Comparison of ENCODE assay signal across 9 mouse cellular contexts in genomic region chr19:42290954-42291661, GRCm38 (mm10). TPM values are rescaled to one million over a fixed set of nuclear protein-coding genes. Genes with fewer than 3 reads are reported as not detected.
DNase-seq lines count a peak whose midpoint lies in the region; ATAC-seq and TF ChIP-seq lines count a peak whose summit lies in the region.
"Had no signal": no experiment of that assay in that cellular context is flagged by ENCODE, and none has a peak within 500 bp of the region (broad histone marks: within the 10 kb centered on the region; RNA-seq: fewer than 3 reads in every experiment).

No protein-coding gene starts in this region.

- TF ChIP-seq CTCF in layer of hippocampus, adult 2 months (conservative IDR thresholded peaks at IDR 0.05), result no peak

- peak; percentile 47 for ATAC-seq in forebrain, embryonic 15.5 days (replicated peaks)
- no peak for ATAC-seq in limb, embryonic 12.5 days (ENCODE audit: insufficient number of reproducible peaks, insufficient read depth, low FRiP score, low TSS enrichment, low read depth)

- no peak overlapping the region for H3K9ac ChIP-seq in forebrain, embryonic 15.5 days (replicated peaks)
- no peak overlapping the region for H3K9ac ChIP-seq in limb, embryonic 12.5 days (replicated peaks)
- H3K9ac ChIP-seq: lung, embryonic 14.5 days had no signal

- no peak overlapping the region for H3K4me2 ChIP-seq in forebrain, embryonic 15.5 days (replicated peaks)
- H3K4me2 ChIP-seq in limb, embryonic 12.5 days, result no peak overlapping the region; the same call in 1 of the 2 replicates
- H3K4me2 ChIP-seq: lung, embryonic 14.5 days had no signal

- H3K4me1 ChIP-seq in forebrain, embryonic 15.5 days, result peaks cover 33% of the 10 kb centered on the region
- H3K4me1 ChIP-seq in limb, embryonic 12.5 days (replicated peaks), result peaks cover 30% of the 10 kb centered on the region

- no peak overlapping the region for H3K4me3 ChIP-seq in layer of hippocampus, adult 2 months
- no peak overlapping the region for H3K4me3 ChIP-seq in forebrain, embryonic 15.5 days
- no peak overlapping the region for H3K4me3 ChIP-seq in limb, embryonic 12.5 days (replicated peaks)

- H3K27me3 ChIP-seq in forebrain, embryonic 15.5 days, result no peaks in the 10 kb centered on the region
- peaks cover 6% of the 10 kb centered on the region for H3K27me3 ChIP-seq in limb, embryonic 12.5 days

- DNase-seq in layer of hippocampus, adult 2 months (ENCODE audit: low spot score in 2 of 2), result peak in 1 of 2 experiments; percentile 37
- no peak for DNase-seq in layer of hippocampus, postnatal 10 days (ENCODE audit: low spot score in 2 of 2)
- peak; percentile 76 for DNase-seq in brain, adult 2 months (ENCODE audit: low read depth, low spot score)
- DNase-seq in spleen, postnatal 4 days (ENCODE audit: low spot score in 2 of 2), result no peak
- DNase-seq in heart, postnatal 4 days, result no peak
- DNase-seq: cerebellum, postnatal 36 days; lung, embryonic 14.5 days had no signal

- H3K9me3 ChIP-seq in forebrain, embryonic 15.5 days, result no peaks in the 10 kb centered on the region
- no peaks in the 10 kb centered on the region for H3K9me3 ChIP-seq in limb, embryonic 12.5 days

- H3K27ac ChIP-seq in layer of hippocampus, adult 2 months, result peak overlapping the region; percentile 74
- peak overlapping the region; percentile 82 for H3K27ac ChIP-seq in forebrain, embryonic 15.5 days (replicated peaks)
- peak overlapping the region; percentile 72 for H3K27ac ChIP-seq in limb, embryonic 12.5 days

- WGBS in forebrain, embryonic 15.5 days, result 22% methylated on average over 7 of the region's 7 CpGs
- WGBS in limb, embryonic 12.5 days, result 18% methylated on average over 7 of the region's 7 CpGs

- H3K36me3 ChIP-seq in forebrain, embryonic 15.5 days, result no peaks in the 10 kb centered on the region
- H3K36me3 ChIP-seq in limb, embryonic 12.5 days, result no peaks in the 10 kb centered on the region

RNA-seq across cellular contexts. Expression of gene Golga7b, which starts 43.7 kb away (rescaled TPM):
- 10 to 100 TPM; 61.3 to 64.6 TPM for total RNA-seq in layer of hippocampus, adult 2 months (2021)
- 10 to 100 TPM; 90.9 to 93.8 TPM for total RNA-seq in layer of hippocampus, postnatal 10 days (2021)
- polyA plus RNA-seq in forebrain, embryonic 15.5 days (2015; fragmentation: Nextera tagmentation; extraction: Ambion mirVana), result 28.6 and 31.5 TPM in 2 replicates
- polyA plus RNA-seq in limb, embryonic 12.5 days (2016; fragmentation: Nextera tagmentation; extraction: Ambion mirVana), result 0.08 TPM in 1 of 2 replicates, not detected in the other
- under 1 TPM; 0.45 to 0.54 TPM for total RNA-seq in heart, postnatal 4 days (2021)
- polyA plus RNA-seq: lung, embryonic 14.5 days had no signal

Comparison
In these comparisons a context has a peak if more than half of its experiments do, and no peak if none do; other contexts are left out.
1. RNA of gene Golga7b, which starts 43.7 kb away (total RNA-seq): 90.9 to 93.8 TPM in layer of hippocampus, postnatal 10 days and 61.3 to 64.6 TPM in layer of hippocampus, adult 2 months; 0.45 to 0.54 TPM in heart, postnatal 4 days; every median in the first group is over 10 times any median in the second.
2. Peak in every context shown above with its lines, with median percentiles within 50 percentile points of each other: H3K27ac ChIP-seq.